Mouse (Mus musculus) forebrain, embryonic 14.5 days (tissue): ENCODE data around the gene Rnf220. TPM values are rescaled to one million over a fixed set of nuclear protein-coding genes. Genes with fewer than 3 reads are reported as not detected.

Source experiments
- ATAC-seq: fragments of 200-750 bp; cut with Nextera tagmentation; 2 replicates; pipeline ENCODE4 v1.8.0; 2017; ENCODE audit warnings: mild to moderate bottlenecking, moderate library complexity
- DNase-seq: peaks from one replicate; pipeline ENCODE4 v3.0.0-alpha.2; 2015; ENCODE audit warnings: low spot score
- H3K27ac ChIP-seq: fragments of 300-500 bp; sonication (generic); 2 replicates; pipeline ENCODE4 v1.5.1; 2014; ENCODE audit warnings: low read depth, mild to moderate bottlenecking, control low read depth, low read length, moderate library complexity
- H3K27me3 ChIP-seq: fragments of 300-500 bp; sonication (generic); replicated peaks from 2 replicates; pipeline ENCODE4 v1.6.1; 2014; ENCODE audit warnings: low read length, control low read depth, mixed read lengths; ENCODE audit not compliant: control insufficient read depth, insufficient read depth
- H3K36me3 ChIP-seq: fragments of 300-500 bp; sonication (generic); 2 replicates; pipeline ENCODE4 v1.6.1; 2014; ENCODE audit warnings: low read length, control low read depth; ENCODE audit not compliant: control insufficient read depth, insufficient read depth
- H3K4me1 ChIP-seq: fragments of 300-500 bp; sonication (generic); 2 replicates; pipeline ENCODE4 v1.6.1; 2014; ENCODE audit warnings: antibody characterized with exemption, low read length, control low read depth; ENCODE audit not compliant: control insufficient read depth, insufficient read depth
- H3K4me2 ChIP-seq: fragments of 300-500 bp; sonication (generic); 2 replicates; pipeline ENCODE4 v1.6.1; 2014; ENCODE audit warnings: mild to moderate bottlenecking, control low read depth, low read length
- H3K4me3 ChIP-seq: fragments of 300-500 bp; sonication (generic); 2 replicates; pipeline ENCODE4 v1.5.1; 2014; ENCODE audit warnings: low read depth, low read length, control low read depth
- H3K9ac ChIP-seq: fragments of 300-500 bp; sonication (generic); 2 replicates; pipeline ENCODE4 v1.6.1; 2014; ENCODE audit warnings: mild to moderate bottlenecking, low read length, control low read depth, moderate library complexity
- H3K9me3 ChIP-seq: fragments of 300-500 bp; sonication (generic); replicated peaks from 2 replicates; pipeline ENCODE4 v1.6.1; 2016; ENCODE audit warnings: low read length, control low read depth, mixed read lengths; ENCODE audit not compliant: control insufficient read depth
- WGBS: fragments of 180-500 bp; shearing (Covaris S2); extraction: QIAGEN DNeasy Blood & Tissue Kit; methylation state at CpG from one replicate; pipeline ENCODE4 v1.1.7; 2014; 5-methylcytosine and 5-hydroxymethylcytosine counted together
- polyA plus RNA-seq: library from polyadenylated mRNA; unstranded; fragments of >200 nt; fragmentation: Nextera tagmentation; extraction: Ambion mirVana; gene quantifications from 2 replicates; pipeline ENCODE4 v1.2.1, GENCODE M21; 2014

Rnf220 gene
- polyA plus RNA-seq, 1 experiment from 2014 or later = 84.3 TPM

GRCm38 (mm10) chr4:117407945-117408344, 88.9 kb downstream of the Rnf220 start:
- Histone ChIP-seq H3K36me3 (no peaks in the 10 kb centered on the region), H3K27me3 (no peaks in the 10 kb centered on the region), H3K4me1 (peaks cover 28% of the 10 kb centered on the region), H3K4me3 (no peak overlapping the region), H3K9ac (no peak overlapping the region), H3K9me3 (no peaks in the 10 kb centered on the region), H3K27ac (no peak overlapping the region), H3K4me2 (no peak overlapping the region)
- WGBS = 85% methylated on average over 5 of the region's 5 CpGs
- ATAC-seq (no peak), DNase-seq (no peak)

GRCm38 (mm10) chr4:117405999-117406398, 90.9 kb downstream of the Rnf220 start:
- Histone ChIP-seq H3K27ac (peak overlapping the region; percentile 63), H3K4me3 (no peak overlapping the region), H3K27me3 (no peaks in the 10 kb centered on the region), H3K36me3 (no peaks in the 10 kb centered on the region), H3K4me2 (no peak overlapping the region), H3K9me3 (no peaks in the 10 kb centered on the region), H3K9ac (no peak overlapping the region), H3K4me1 (peaks cover 26% of the 10 kb centered on the region)
- ATAC-seq (peak; percentile 72), DNase-seq (peak; percentile 79)
- WGBS = 13% methylated on average over 9 of the region's 9 CpGs

- H3K9me3 ChIP-seq = no peaks in the 10 kb centered on the region
- no peaks in the 10 kb centered on the region for H3K36me3 ChIP-seq
- no peaks in the 10 kb centered on the region for H3K27me3 ChIP-seq
- H3K4me1 ChIP-seq = peaks cover 26% of the 10 kb centered on the region
- H3K4me2 ChIP-seq = no peak overlapping the region
- H3K27ac ChIP-seq = peak overlapping the region; percentile 63; the same call in 1 of the 2 replicates
- WGBS = 42% methylated on average over 6 of the region's 6 CpGs
- no peak overlapping the region for H3K9ac ChIP-seq
- ATAC-seq (peak; percentile 43), DNase-seq (peak; percentile 62)
- H3K4me3 ChIP-seq = no peak overlapping the region
Observed at GRCm38 (mm10) chr4:117405211-117405610, 91.6 kb downstream of the Rnf220 start.

- DNase-seq (no peak), ATAC-seq (no peak)
- H3K27me3 ChIP-seq = no peaks in the 10 kb centered on the region
- peaks cover 18% of the 10 kb centered on the region for H3K4me1 ChIP-seq
- H3K4me3 ChIP-seq = no peak overlapping the region
- H3K9ac ChIP-seq = no peak overlapping the region
- H3K4me2 ChIP-seq = no peak overlapping the region
- no peaks in the 10 kb centered on the region for H3K9me3 ChIP-seq
- 51% methylated on average over 3 of the region's 3 CpGs for WGBS
- no peaks in the 10 kb centered on the region for H3K36me3 ChIP-seq
- no peak overlapping the region for H3K27ac ChIP-seq
Observed at GRCm38 (mm10) chr4:117403411-117403810, 93.4 kb downstream of the Rnf220 start.

- DNase-seq = no peak
- peaks cover 8% of the 10 kb centered on the region for H3K4me1 ChIP-seq
- no peak overlapping the region for H3K4me2 ChIP-seq
- H3K27me3 ChIP-seq = no peaks in the 10 kb centered on the region
- no peak for ATAC-seq
- 65% methylated on average over 11 of the region's 11 CpGs for WGBS
- H3K36me3 ChIP-seq = no peaks in the 10 kb centered on the region
- no peak overlapping the region for H3K27ac ChIP-seq
- H3K4me3 ChIP-seq = no peak overlapping the region
- H3K9me3 ChIP-seq = no peaks in the 10 kb centered on the region
- H3K9ac ChIP-seq = no peak overlapping the region
Observed at GRCm38 (mm10) chr4:117397128-117397527, 99.7 kb downstream of the Rnf220 start.

- ATAC-seq (no peak), DNase-seq (no peak)
- H3K36me3 ChIP-seq = no peaks in the 10 kb centered on the region
- no peaks in the 10 kb centered on the region for H3K9me3 ChIP-seq
- no peak overlapping the region for H3K4me3 ChIP-seq
- H3K9ac ChIP-seq = no peak overlapping the region
- H3K4me2 ChIP-seq = no peak overlapping the region
- peak overlapping the region; percentile 14; the same call in 1 of the 2 replicates for H3K27ac ChIP-seq
- H3K4me1 ChIP-seq = peaks cover 16% of the 10 kb centered on the region
- 69% methylated on average over 7 of the region's 7 CpGs for WGBS
- H3K27me3 ChIP-seq = peaks cover 6% of the 10 kb centered on the region; the same call in 1 of the 2 replicates
Observed at GRCm38 (mm10) chr4:117393027-117393426, 103.8 kb downstream of the Rnf220 start.

- Histone ChIP-seq H3K4me3 (no peak overlapping the region), H3K36me3 (no peaks in the 10 kb centered on the region), H3K4me2 (peak overlapping the region; percentile 5; the same call in 1 of the 2 replicates), H3K27me3 (peaks cover 6% of the 10 kb centered on the region; the same call in 1 of the 2 replicates), H3K27ac (peak overlapping the region; percentile 44; the same call in 1 of the 2 replicates), H3K9me3 (no peaks in the 10 kb centered on the region), H3K9ac (no peak overlapping the region), H3K4me1 (peaks cover 16% of the 10 kb centered on the region)
- no peak for ATAC-seq
- 46% methylated on average over 2 of the region's 2 CpGs for WGBS
- no peak for DNase-seq
Observed at GRCm38 (mm10) chr4:117392391-117392790, 104.5 kb downstream of the Rnf220 start.

GRCm38 (mm10) chr4:117391966-117392365, 104.9 kb downstream of the Rnf220 start:
- Histone ChIP-seq H3K27ac (peak overlapping the region; percentile 44; the same call in 1 of the 2 replicates), H3K27me3 (peaks cover 6% of the 10 kb centered on the region; the same call in 1 of the 2 replicates), H3K9me3 (no peaks in the 10 kb centered on the region), H3K4me2 (peak overlapping the region; percentile 5; the same call in 1 of the 2 replicates), H3K4me3 (no peak overlapping the region), H3K4me1 (peaks cover 16% of the 10 kb centered on the region), H3K36me3 (no peaks in the 10 kb centered on the region), H3K9ac (peak overlapping the region; percentile 30; the same call in 1 of the 2 replicates)
- WGBS = 1% methylated on average over 9 of the region's 9 CpGs
- ATAC-seq (peak; percentile 66), DNase-seq (no peak)
